Mouse (Mus musculus): ENCODE results near the gene Frem3.
"Not testable (repeated sequence)": the region's sequence is repeated elsewhere in the genome, so short reads cannot be mapped to it uniquely, and the experiment has no call there.

Frem3 gene

GRCm38 (mm10) chr8:80710670-80711400 is 100.0 kb downstream of the Frem3 start:
- in situ Hi-C loops (cut with MseI, MboI) = loop anchor here in 1 of 2 experiments (25.0 kb wide), 1 partner anchor 999 kb away; the partner anchor contains the start of genes Abce1 and Anapc10

DNA sequence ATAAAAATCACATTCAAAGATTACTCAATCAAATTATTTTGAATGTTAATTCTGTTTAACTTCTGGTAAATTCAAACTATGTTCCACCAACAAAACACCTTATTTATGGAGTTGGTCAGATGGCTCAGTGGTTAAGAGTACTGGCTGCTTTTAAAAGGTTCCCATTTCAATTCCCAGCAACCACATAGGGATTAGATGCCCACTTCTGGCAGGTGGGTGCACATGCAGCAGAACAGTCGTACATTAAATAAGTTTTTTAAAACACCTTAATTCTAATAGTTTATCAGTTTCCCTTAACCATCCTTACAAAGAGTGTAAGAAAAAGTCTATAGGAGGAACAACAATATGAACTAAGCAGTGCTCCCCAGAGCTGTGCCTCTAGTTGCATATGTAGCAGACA is 103.6 kb downstream of the Frem3 start:
- in situ Hi-C loops (cut with MseI, MboI) = loop anchor here in 1 of 2 experiments (25.0 kb wide), 1 partner anchor 1002 kb away; the partner anchor contains the start of genes Abce1 and Anapc10

DNA sequence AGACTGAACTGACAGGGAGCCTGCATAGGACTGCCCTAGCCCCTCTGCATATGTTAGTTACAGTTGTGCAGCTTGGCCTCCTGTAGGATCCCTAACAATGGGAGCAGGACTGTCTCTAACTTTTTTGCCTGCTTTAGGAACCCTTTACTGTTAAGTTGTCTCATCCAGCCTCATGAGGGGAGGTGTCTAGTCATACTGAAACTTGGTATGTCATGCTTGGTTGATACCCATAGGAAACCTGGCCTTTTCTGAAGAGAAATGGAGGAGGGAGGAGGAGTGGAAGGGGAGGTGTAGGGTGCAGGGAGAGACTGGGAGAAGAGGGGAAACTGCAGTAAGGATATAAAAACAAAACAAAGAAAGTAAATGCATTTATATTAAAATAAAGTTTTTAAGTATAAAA is 121.4 kb downstream of the Frem3 start:
- in situ Hi-C loops (cut with MseI, MboI) = no loop called here

DNA sequence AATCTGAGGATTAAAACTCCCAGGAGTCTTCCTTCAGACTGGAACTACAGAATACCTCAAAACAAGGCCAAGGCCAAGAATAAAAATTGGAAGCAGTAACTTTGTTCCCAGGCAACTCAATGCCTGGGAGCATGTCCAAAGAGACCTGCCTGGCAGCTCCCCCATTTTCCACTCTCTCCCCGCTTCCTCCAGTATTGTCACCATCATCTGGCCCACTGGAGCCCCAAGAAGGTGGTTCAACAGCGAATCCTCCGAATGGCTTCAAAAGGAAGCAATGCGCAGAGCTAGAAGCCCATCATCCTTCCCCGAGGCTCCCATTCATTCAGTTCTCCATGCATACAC is 127.1 kb downstream of the Frem3 start:
- in situ Hi-C loops (cut with MseI, MboI) = no loop called here

GRCm38 (mm10) chr8:80738388-80739154 is 127.7 kb downstream of the Frem3 start:
- in situ Hi-C loops (cut with MseI, MboI) = no loop called here

DNA sequence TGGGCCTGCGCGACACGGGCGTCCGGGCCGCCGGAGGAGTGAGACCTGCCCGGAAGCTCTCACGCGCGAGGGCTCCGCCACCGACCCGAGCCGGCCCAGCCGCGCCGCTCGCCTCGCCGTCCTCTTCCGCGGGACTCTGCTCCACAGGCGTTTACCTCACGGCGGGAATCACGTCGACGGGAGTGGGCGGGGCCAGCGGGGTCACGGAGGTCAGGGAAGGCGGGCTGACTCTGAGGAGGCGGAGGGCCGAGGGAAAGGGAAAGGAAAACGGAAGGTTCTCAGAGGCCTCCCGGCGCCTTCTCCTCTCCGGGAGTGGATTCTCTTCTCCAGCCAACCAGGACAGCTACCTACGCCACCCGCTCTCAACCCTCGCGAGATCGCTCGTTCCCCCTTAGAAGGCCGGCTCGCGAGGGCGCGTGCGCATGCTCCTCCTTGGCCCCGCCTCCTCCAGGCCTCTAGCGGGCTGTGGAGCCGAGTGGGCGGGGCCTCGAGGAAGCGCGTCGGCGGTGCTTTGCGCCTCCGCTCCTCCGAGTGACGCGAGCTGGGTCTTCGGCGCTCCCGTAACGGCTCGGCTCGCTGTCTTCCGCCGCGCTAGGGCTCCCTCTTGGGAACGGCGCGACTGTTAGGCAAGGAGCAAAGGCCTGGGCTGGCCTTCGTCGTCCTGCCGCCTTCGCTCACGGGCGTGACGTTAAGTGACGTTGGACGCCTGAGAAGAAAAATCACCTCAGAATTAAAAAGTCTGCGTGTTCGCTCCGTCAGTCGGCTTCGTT is 128.5 kb downstream of the Frem3 start, which contains the start of gene Smarca5:
TSS of gene Smarca5 (minus strand) at position 343 of the 770 bp plus-strand sequence.
- in situ Hi-C loops (cut with MseI, MboI) = not testable (repeated sequence)

- in situ Hi-C loops (cut with MseI, MboI) = no loop called here
Measured at GRCm38 (mm10) chr8:80739932-80740331, 129.1 kb downstream of the Frem3 start.
